Mouse (Mus musculus) monocyte, adult 2 months (primary cell): ENCODE results near the gene Nectin2.

Source experiments
- DNase-seq, 2 experiments: peaks; one replicate each; pipeline ENCODE4 v3.0.0; 2022; ENCODE audit warnings: low spot score in 2 of 2, low read depth in 1 of 2

The Nectin2 gene

DNA sequence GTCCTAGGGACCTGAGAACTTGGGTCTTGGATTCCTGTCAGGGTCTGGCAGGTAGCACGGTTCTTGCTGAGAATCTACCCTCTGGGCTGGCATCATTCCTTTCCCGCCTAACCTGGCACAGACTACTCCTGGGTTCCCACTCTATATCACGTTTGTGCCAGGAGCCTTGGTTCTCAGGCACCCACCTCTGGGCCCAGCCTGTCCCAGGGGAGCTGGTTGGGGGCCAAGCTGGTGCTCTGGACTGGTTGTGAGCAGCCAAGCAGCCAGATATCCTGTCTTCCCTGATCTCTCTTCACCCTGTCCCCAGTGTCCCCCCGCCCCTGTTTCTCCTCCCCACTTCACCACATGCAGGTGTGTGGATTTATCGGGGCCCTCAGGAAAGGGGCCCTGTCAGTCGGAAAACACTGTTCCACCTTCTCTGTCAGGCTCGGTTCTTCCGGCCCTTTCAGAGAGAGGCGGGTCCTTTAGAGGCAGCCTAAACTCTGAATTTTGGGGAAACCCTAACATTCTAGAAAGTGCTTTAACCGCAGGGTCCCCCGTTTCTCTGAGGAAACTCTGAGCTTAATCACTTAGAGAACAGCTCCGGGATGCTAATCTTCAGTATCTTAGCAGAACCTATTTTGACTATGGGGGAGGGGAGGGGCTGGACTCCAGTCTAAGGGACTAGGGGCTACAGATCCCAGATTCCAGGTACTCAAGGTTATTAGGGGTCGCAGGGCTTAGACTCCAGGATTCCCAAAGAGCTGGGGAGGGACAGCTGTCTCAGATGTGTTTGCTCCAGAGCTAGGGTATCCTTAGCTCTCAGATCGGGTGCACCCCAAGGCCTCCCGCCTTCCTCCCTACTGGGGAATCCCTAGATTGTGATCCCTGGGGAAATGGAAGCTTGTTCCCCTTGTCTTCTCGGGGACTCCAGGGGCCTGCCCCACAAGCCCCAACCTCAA lies 19.4 kb upstream of the Nectin2 start:
- no peak for DNase-seq

DNA sequence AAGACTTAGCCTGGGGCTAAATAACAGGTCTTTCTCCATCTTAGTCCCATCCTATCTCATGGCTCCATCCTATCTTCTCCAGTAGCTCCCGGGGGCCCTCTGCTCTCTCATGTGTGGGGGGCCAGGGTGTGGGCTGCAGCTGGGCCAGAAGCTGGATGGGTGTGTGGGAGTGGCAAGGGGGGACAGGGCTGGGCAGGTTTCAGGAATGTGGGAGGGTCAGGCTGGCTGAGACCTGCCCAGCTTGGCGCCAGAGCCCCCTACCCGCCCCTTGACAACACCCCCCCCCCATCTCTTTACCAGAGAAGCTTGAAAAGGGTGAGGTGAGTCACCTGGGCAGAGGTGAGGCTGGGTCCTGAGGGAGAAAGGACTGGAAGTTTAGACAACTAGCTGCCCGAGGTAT lies 18.7 kb upstream of the Nectin2 start:
- DNase-seq: no peak

DNA sequence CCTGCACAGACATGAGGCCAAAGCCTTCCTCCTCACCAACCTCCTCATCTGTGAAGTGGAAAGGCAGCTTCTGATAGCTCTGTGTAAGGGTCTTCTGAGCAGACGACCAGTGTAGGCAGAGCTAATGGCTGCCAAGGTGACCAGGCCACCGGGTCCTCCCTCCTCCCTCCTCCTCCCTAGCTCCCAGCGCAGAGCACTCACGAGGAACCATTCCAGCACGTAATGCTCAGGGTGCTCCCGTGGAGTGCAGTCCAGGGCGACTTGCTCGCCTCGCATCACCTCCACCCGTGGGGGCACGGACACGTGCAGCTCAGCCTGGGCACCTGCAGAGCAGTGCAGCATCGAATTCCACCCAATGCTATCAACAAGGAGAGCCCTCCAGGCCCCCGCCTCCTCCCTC lies 18.0 kb upstream of the Nectin2 start:
- no peak for DNase-seq

DNA sequence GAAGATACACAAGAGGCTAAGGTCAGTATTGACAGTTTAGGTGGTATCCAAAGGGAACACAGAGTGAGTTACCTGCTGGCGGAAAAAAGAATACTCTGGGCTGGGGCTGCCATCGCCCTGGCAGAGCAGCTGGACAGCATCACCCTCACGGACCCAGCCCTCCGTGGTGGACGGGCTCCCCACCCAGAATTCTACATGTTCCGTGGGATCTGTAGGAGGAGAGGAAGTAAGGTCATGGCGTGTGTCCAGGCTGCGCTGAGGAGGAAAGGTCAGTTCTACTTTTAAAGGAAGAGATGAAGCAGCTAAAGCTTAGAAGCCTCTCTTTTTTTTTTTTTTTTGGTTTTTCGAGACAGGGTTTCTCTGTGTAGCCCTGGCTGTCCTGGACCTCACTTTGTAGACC lies 14.3 kb upstream of the Nectin2 start:
- DNase-seq: no peak

DNA sequence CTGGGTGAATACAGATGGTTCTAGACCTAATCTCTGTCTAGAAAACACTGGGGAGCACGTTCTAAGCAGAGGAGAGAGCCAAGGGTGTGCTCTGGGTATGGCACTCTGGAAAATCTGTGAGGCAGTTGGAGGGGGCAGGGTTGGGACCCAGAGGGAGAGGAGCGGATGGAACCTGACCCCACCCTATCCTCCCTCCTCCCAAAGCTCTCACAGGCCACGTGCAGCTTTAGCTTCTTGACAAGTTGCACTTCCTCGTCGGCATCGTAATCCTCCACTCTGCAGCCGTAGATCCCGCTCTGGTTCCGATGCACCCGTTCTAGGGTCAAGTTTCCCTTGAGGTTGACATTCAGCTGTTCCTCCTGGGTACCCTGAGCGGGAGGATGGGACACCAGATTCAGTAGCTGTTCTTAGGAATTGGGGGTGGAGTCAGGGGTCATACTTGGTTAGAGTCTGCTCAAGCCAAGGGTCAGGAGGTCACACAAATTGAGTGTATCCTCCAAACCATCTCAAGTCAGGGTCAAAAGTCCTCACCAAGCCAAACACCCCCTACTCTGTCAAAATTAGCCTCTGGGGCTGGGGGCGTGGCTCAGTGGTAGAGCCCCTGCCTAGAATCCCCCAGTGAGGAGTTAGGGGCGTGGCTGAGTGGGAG lies 13.7 kb upstream of the Nectin2 start:
- DNase-seq: no peak

DNA sequence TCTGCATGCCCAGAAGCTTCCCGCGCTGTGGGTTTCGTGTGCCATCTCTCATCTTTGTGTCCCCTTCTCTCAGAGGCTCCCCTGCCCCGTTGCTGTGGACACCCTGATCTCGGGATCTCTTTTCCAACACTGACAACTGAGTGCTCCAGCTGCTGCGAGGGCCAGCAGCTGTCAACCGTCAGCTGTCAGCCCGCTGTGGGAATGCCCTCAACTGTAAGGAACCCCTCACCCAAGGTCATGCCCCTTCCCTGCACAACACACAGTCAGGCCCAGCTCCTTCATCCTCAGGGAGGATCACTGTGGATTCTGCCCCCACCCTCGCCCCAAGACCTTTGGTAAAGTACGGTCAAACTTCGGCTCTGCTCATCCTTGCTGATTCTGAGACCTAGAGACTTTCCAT lies 12.0 kb upstream of the Nectin2 start:
- no peak for DNase-seq

DNA sequence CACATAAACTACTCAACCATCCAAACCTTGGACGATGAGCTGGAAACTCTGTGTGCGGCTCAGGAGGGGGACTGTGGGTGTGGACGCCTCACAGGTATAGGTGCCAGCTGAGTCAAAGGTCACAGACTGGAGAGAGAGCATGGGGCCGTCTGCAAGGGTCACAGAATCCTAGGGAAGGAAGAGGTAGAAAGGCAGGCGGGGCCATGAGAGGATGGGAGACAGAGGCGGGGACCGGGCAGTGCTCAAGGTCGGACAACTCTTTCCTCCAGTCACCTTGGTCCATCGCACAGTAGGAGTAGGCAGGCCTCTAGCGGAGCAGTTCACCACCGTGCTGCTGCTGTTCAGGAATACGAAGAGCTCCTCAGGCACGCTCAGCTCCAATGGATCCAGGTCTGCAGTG lies 9.7 kb upstream of the Nectin2 start:
- DNase-seq: no peak

DNA sequence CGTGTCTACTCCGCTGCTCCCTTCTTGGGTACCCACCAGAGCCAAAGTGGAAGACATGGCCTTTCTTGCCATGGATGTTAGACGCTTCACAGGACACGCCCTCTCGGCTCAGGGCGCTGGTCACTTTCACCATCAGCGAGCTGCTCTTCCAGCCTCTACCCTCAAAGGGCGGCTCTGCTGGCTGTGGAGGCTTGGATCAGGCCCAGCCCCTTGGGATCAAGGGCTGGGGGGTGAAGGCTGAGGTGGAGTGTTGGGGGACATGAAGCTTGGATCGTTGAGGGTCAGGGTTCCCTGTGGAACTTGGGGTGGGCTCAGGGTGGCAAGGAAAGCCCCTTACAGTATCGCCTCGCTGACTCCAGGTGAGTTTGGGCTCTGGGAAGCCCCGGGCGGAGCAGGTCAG lies 8.3 kb upstream of the Nectin2 start:
- no peak for DNase-seq

DNA sequence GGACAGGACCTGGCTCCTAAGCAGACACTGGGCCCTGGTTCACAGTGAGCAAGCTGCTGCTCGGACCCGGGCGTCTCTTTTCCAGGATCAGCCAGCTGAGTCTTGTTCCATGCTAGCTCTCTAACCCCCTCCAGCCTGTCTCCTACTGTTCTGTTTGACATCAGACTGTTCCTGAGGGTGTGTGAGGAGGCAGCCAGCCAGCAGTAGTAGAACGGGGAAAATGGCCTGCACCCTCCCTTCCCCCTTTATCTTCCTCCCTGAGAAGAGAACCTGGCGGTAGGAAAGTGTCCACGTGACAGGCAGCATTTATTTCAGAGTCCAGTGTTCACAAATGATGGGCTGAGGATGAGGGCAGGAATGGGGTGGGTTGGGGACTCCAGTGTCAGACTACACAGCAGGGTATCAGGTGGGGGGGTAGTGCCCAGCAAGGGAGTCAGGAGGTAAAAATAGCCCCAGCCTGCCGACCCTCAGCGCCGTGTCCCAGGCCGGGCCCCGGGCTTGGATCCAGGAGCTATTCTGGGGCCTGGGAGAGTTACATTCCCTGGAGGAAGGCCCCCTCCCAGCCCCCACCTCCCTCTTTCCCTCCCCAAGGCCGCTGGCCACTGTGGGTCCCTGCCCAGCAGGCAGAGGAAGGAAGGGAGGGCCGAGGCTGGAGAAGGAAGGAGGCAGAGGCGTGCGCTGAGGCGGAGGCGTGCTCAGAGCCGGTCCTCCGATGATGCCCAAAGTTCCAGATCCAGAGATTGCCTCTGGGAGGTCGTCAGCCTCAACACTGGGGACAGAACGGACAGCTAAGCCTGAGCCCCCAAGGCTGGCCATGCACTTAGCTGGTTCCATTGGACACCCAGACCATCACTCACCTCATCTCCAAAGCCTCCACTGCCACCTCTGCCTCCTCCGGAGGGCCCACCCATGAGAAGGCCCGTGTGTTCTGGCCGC lies 5.8 kb upstream of the Nectin2 start:
- no peak for DNase-seq

DNA sequence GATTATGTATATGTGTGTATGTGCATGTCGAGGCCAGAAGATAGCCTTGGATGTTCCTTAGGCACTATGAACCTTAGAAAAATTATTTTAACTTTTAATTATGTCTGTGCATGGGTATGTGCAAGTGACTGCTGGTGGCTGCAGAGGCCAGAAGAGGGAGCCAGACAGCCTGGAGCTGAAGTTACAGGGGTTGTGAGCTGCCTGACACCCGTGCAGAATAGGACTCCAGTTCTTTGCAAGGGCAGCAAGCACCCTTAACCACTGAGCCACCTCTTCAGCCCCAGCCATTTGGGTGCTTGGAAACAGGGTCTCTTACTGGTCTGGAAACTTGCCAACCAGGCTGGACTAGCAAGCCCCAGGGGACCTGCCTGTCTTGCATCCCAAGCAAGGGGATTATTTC lies 4.7 kb upstream of the Nectin2 start:
- no peak for DNase-seq

DNA sequence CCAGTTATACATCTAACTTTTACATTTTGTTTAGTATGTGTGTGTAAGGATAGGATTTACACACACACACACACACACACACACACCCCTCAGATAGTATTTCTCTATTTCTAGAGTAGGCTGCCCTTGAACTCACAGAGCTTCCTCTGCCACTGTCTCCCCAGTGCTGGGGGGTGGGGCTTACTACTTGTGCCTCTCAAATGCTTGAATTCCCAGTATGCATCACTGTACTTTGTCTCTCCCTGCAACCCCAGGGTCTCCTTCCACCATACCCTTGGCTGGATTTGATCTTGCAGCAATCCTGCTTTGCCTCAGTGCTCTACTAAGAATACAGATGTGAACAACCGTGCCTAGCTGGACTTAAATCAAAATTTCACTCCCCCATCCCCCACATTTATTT lies 3.8 kb upstream of the Nectin2 start:
- DNase-seq: no peak

DNA sequence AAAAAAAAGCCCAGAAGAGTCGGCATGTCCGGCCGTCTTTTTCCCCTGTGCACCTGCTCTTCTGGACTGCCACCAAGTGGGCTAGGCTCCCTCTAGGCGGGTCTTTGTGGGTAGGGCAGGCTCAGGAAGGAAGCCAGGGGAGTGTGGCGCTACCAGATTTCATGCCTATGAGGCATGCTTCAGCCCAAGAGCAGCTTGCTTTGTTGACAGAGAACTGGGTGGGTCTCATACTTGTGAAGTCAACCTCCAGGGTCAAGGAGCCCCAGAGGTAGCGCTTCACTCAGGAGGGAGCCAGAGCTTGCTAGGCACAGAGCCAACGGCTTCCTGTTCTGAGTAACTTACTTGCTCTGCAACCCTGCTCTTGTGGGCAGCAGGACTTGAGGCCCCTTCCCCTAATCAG lies 3.3 kb upstream of the Nectin2 start:
- DNase-seq: no peak

DNA sequence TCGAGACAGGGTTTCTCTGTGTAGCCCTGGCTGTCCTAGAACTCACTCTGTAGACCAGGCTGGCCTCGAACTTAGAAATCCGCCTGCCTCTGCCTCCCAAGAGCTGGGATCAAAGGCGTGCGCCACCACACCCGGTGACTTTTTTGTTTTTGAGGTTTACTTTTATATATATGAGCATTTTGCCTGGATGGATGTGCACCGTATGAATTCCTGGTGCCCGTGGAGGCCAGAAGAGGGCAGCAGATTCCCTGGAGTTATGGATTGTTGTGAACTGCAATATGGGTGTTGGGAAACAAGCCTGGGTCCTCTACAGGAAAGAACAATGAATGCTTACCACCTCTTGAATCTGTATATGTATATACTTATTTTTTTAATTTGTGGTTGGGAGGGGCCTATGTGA lies 2.4 kb upstream of the Nectin2 start:
- no peak for DNase-seq

DNA sequence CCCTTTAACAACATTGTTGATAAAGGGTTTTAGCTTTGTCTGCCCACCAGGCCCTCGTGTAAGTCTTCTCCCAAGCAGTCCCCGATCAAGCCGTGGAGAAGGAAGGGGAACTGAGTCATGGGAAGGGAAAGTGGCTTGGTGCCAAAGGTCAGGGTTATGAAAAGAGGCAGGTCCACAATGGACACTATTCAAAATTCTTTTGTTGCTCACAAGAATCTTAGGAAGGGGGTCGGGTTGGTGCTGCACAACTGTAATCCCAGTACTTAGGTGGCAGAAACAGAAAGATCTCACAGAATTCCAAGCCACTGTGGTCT lies 744 bp upstream of the Nectin2 start:
- DNase-seq: no peak

DNA sequence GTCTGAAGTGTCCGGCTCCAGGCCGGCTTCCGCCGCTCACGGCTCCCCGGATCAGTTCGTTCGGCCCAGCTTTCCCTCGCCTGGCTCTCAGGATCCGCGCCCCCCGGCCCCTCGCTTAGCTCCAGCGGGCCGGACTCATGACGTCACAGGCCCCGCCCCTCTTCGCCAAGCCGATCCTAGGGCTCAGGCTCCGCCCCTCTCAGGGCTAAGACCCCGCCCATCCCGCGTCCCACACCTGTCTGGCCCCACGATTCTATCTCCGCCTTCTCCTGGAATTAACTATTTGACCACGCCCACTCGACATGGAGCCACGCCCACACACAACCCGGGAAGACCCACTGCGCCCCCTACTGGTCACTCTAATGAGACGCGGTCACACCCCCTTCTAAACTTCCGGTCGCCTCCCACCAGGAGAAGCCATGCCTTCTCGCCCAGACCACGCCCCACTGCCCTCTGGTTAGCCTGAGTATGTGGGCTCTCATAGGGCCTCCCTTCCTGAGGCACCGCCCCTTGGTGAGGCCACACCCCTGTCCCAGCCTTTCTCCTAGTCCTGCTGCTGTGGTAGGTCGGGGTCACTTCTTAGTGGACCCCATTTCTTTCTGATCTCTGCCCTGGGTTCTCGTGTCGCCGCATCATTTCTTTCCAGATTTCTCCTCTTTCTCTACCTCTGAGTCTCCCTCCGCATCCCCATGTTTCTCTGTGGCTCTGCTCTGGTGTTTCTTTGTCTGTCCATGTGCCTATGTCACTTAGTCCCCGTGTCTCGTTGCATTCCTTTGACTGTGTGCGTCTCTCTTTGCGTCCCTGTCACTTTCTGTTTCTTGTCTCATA lies 680 bp downstream of the Nectin2 start:
- DNase-seq: peak; percentile 74 to 77

DNA sequence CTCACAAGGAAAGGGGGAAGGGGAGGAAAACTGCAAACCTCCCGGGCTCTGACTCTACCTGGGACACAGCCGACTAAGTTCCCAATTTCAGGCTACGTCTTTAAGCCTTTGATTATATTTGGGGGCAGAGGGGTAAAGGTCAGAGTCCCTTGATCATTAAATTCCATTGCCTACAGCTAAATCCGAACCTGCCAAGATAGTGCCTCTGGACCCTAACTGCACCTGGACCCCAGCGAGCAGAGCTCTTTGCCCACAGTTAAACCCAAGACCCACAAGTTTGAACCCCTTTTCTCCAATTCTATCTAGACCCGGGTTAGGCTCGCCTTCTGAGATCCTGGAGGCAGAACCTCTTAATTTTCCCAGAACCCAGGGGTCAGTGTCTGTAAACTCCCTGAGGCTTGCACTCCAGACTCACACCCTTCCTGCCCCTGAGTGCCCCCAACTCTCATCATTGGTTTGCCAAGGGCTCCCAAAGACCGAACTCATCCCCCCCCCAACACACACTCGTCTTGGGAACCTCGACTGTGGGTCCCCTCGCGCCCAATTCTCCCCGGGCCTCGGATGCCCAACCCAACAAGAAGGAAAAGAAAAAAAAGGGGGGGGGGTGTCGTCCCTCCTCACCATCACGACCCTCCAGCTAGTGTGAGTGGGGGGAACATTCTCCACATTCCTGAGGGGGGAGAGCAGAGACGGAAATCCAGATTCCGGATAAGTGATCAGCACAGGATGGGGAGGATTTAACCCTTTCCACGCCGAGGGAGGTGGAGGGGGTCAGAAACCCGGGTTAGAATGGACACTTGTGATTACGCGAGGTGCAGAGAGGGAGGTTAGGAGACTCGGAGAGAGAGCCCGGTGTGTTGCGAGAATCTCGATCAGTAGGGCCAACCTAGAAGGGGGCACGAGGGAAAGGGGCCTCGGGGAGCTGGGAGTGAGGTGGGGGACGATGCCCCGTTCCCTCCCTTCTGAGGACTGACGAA lies 1.8 kb downstream of the Nectin2 start:
- no peak for DNase-seq

DNA sequence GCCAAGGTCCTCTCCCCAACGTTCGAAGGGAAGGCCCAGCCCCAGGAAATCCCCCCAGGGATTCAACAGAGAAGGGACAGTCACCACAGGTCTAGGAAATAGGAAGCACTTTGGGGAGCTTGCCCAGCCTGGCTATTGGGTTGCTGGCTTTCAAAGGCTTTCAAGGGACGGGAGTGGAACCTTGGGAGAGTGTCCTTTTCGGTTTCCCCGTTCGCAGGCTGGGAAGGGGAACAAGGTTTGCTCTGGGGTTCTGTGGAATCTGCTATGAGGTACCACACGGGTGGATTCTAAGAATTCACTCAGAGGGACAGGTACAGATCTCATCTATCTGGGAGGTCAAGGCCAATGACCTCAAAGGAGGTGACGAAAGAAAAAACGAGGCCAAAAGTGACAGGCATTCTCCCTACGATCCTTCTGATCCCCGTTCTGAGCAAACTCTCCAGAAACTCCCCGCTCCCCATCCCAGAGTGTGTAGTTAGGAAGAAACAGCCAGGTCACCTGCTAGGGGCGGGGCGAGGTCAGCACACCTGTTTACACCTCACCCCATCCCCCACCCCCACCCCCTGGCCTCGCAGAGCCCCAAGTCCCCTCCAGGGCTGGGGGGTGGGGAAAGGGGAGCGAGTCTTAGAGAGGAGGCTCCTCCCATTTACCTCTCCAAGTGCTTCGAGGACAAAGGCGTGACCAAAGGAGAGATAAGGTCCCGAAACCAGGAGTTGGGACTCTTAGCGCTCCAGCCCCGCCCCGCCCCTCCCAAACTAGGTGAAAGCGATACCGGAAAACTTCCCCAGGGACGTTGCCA lies 2.7 kb downstream of the Nectin2 start:
- DNase-seq: no peak

DNA sequence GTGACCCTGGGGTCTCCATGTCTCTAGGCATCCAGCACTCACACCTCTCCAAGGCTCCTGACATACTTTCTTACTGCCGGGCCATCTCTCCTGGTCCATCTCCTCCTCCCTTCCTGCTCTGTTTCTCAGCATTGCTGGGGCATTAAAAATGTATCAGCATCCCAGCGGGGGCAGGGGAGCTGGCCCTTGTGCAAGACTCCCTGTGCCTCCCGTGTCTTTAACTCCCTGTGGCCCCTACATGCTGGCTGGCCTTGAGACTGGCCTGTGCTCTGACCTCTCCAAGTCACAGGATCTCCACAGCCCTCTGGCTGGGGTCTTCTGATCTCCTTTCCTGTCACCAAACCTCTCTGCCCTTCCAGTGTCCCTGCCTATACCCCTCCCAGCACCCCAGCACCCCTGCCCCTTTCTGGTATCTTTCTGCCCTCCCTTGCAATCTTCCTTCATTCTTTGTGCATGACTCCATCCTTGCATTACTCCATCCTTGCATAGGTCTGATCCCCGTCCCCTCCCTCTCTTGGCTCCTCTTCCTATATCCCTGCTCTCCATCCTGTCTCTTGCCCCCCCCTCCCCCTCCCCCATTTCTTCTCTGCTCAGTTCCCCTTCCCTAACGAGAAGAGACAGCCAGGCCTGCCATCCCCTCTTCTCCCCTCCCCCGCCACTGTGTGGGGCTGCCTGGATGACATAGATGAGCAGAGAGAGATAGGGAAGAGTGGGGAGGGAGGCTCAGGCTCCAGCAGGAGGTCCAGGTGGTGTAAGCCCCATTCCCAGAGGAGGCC lies 3.7 kb downstream of the Nectin2 start:
- DNase-seq: no peak
